Mouse (Mus musculus): ENCODE data around the gene Mms19. TPM values are rescaled to one million over a fixed set of nuclear protein-coding genes. Genes with fewer than 3 reads are reported as not detected.

Mms19 gene
- polyA plus RNA-seq, 1 experiment: 6.0 TPM

GRCm38 (mm10) chr19:41985994-41986393 is 5.0 kb upstream of the Mms19 start:
- Histone ChIP-seq H3K27me3 (replicated peaks) (peaks cover 14% of the 10 kb centered on the region), H3K36me3 (replicated peaks; ENCODE audit: low read length) (peaks cover 29% of the 10 kb centered on the region), H3K9me3 (no peaks in the 10 kb centered on the region), H3K4me1 (peaks cover 63% of the 10 kb centered on the region), H3K4me3 (replicated peaks) (no peak overlapping the region)
- TF ChIP-seq FLI1 (IDR thresholded peaks at IDR 0.05; ENCODE audit: low read length) (no peak), GATA1 (IDR thresholded peaks at IDR 0.05; ENCODE audit: borderline replicate concordance, low read length) (no peak)

DNA sequence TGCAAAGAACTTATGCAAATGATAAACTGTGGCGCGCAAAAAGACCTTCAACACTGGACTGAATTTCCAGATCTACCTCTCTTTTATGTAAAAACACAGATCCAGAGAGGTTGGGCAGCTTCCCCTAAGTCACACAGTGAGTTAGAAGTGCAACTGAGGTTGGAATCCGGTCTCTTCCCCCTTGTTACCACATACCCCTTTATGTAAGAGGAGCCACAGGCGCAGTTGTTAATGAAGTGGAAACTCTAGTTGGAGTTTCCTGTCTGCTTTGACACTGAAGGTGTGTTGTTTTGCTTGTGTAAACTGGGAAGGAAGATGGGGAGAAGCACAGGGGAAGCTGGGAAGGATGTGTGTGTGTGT is 1.8 kb upstream of the Mms19 start:
- H3K27me3 ChIP-seq (replicated peaks): peaks cover 14% of the 10 kb centered on the region
- H3K9me3 ChIP-seq: no peaks in the 10 kb centered on the region
- H3K4me3 ChIP-seq (replicated peaks): peak overlapping the region; percentile 92
- TF ChIP-seq GATA1 (IDR thresholded peaks at IDR 0.05; ENCODE audit: borderline replicate concordance, low read length) (no peak), FLI1 (IDR thresholded peaks at IDR 0.05; ENCODE audit: low read length) (no peak)
- H3K36me3 ChIP-seq (replicated peaks; ENCODE audit: low read length): peaks cover 27% of the 10 kb centered on the region
- H3K4me1 ChIP-seq: peaks cover 50% of the 10 kb centered on the region

GRCm38 (mm10) chr19:41981931-41982790 is 1.2 kb upstream of the Mms19 start:
- no peak for TF ChIP-seq FLI1 (IDR thresholded peaks at IDR 0.05; ENCODE audit: low read length)
- TF ChIP-seq GATA1 (IDR thresholded peaks at IDR 0.05; ENCODE audit: borderline replicate concordance, low read length): no peak
- H3K27me3 ChIP-seq (replicated peaks): peaks cover 14% of the 10 kb centered on the region
- H3K9me3 ChIP-seq: no peaks in the 10 kb centered on the region
- peaks cover 27% of the 10 kb centered on the region for H3K36me3 ChIP-seq (replicated peaks; ENCODE audit: low read length)
- peak overlapping the region; percentile 92 for H3K4me3 ChIP-seq (replicated peaks)
- H3K4me1 ChIP-seq: peaks cover 50% of the 10 kb centered on the region

- peaks cover 28% of the 10 kb centered on the region for H3K36me3 ChIP-seq (replicated peaks; ENCODE audit: low read length)
- H3K4me1 ChIP-seq: peaks cover 52% of the 10 kb centered on the region
- H3K27me3 ChIP-seq (replicated peaks): peaks cover 14% of the 10 kb centered on the region
- TF ChIP-seq FLI1 (IDR thresholded peaks at IDR 0.05; ENCODE audit: low read length): no peak
- TF ChIP-seq GATA1 (IDR thresholded peaks at IDR 0.05; ENCODE audit: borderline replicate concordance, low read length): no peak
- no peaks in the 10 kb centered on the region for H3K9me3 ChIP-seq
- H3K4me3 ChIP-seq (replicated peaks): peak within 1 kb of the TSS; percentile 92
Measured at GRCm38 (mm10) chr19:41981595-41981927, 604 bp upstream of the Mms19 start, which contains the start of gene Ubtd1. TSS of gene Ubtd1 (plus strand) at chr19:41981763.

DNA sequence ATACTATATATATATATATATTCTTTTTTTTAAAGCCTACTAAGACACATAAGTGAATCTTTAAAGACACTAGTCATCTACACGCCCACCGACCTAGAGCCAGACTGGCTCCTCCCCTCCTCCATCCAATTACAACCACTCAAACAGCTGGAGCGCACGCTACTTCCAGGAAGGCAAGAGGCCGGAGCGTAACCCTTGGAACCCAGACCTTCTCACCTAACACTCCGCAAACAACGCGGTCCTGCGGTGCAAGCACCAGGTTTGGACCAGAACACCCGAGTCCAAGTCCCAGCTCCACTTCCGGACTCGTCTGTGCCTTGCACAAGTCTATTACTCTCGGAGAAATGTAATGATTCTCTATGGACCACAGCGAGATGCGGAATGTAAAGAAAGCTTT is 537 bp downstream of the Mms19 start:
- Histone ChIP-seq H3K9me3 (no peaks in the 10 kb centered on the region), H3K4me1 (peaks cover 56% of the 10 kb centered on the region)
- TF ChIP-seq FLI1 (IDR thresholded peaks at IDR 0.05; ENCODE audit: low read length) (no peak), GATA1 (IDR thresholded peaks at IDR 0.05; ENCODE audit: borderline replicate concordance, low read length) (no peak)

DNA sequence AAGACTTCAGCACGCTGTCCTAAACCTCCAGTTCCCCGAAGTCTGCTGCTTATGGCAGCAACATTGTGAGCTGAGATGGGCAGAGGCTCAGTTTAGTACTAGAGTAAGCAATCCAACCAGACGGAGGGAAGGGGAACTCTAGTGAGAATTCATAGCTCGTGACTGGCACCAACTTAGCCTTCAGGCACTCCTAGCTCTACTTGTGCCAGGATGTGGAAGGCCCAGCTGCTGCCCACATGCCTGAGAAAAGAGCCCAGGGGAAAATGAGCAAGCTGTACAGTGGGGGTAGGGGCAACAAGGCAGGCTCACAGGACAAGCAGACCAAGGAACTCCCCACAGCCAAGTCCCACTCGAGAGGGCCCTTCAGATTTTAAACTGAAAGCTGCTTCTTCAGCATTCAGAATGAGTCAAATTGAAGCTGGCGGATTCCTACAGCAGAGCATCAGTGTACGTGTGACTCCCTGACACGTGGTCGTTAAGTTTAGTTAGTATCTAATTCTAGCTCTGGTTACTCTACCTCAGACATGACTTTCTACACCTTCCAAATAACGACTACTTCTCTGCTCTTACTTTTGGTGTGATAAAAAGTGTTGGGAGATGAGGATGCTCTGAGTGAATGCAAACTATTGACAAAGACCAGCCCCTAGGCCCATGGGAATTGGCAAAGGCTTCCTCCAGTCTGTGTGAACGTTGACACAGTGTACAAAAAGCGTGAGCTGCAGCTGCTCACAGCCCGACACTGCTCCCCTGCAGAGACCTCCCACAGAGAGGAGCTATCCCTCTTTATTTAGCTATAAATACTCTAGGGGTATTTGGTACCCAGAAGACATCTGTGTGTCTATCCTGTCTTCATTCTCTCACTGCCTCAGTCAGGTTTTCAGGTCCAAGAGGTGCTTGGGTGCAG is 6.8 kb downstream of the Mms19 start:
- H3K4me1 ChIP-seq: peaks cover 40% of the 10 kb centered on the region

More for the DNA sequence above, 537 bp downstream of the Mms19 start:
- peaks cover 14% of the 10 kb centered on the region for H3K27me3 ChIP-seq (replicated peaks)
- peaks cover 29% of the 10 kb centered on the region for H3K36me3 ChIP-seq (replicated peaks; ENCODE audit: low read length)
- H3K4me3 ChIP-seq (replicated peaks): peak overlapping the region; percentile 92

GRCm38 (mm10) chr19:41969618-41970017 is 11.3 kb downstream of the Mms19 start:
- peaks cover 71% of the 10 kb centered on the region for H3K36me3 ChIP-seq (replicated peaks; ENCODE audit: low read length)

More for the DNA sequence above, 6.8 kb downstream of the Mms19 start:
- no peak for TF ChIP-seq FLI1 (IDR thresholded peaks at IDR 0.05; ENCODE audit: low read length)
- no peak for TF ChIP-seq GATA1 (IDR thresholded peaks at IDR 0.05; ENCODE audit: borderline replicate concordance, low read length)
- no peaks in the 10 kb centered on the region for H3K27me3 ChIP-seq (replicated peaks)
- H3K9me3 ChIP-seq: no peaks in the 10 kb centered on the region
- no peak overlapping the region for H3K4me3 ChIP-seq (replicated peaks)
- peaks cover 54% of the 10 kb centered on the region for H3K36me3 ChIP-seq (replicated peaks; ENCODE audit: low read length)

GRCm38 (mm10) chr19:41953574-41953973 is 27.4 kb downstream of the Mms19 start:
- TF ChIP-seq FLI1 (IDR thresholded peaks at IDR 0.05; ENCODE audit: low read length): no peak
- TF ChIP-seq GATA1 (IDR thresholded peaks at IDR 0.05; ENCODE audit: borderline replicate concordance, low read length): no peak
- Histone ChIP-seq H3K4me1 (peaks cover 6% of the 10 kb centered on the region), H3K36me3 (replicated peaks; ENCODE audit: low read length) (peaks cover 98% of the 10 kb centered on the region), H3K27me3 (replicated peaks) (no peaks in the 10 kb centered on the region), H3K9me3 (no peaks in the 10 kb centered on the region), H3K4me3 (replicated peaks) (no peak overlapping the region)

More at GRCm38 (mm10) chr19:41969618-41970017, 11.3 kb downstream of the Mms19 start:
- no peak for TF ChIP-seq FLI1 (IDR thresholded peaks at IDR 0.05; ENCODE audit: low read length)
- no peak for TF ChIP-seq GATA1 (IDR thresholded peaks at IDR 0.05; ENCODE audit: borderline replicate concordance, low read length)
- Histone ChIP-seq H3K27me3 (replicated peaks) (no peaks in the 10 kb centered on the region), H3K9me3 (no peaks in the 10 kb centered on the region), H3K4me3 (replicated peaks) (no peak overlapping the region), H3K4me1 (peaks cover 11% of the 10 kb centered on the region)

DNA sequence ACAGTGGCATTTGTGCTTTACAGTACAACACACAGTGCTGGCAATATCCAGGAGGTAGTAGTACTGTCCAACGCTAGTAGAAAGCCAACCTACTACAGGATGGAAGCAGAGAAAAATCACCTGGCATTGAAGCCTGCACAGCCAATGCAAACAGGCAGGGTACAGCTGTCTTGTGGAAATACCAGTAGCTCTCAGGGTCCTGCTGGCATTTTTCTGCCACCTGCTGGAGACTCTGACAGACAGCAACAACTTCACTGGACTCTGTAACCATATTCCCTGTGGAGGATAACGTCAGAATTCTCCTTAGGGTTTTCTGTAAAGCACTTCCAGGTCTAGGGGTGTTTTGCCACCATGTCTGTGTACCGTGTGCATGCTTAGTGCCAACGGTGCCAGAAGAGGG is 28.7 kb downstream of the Mms19 start:
- Histone ChIP-seq H3K9me3 (no peaks in the 10 kb centered on the region), H3K36me3 (replicated peaks; ENCODE audit: low read length) (peaks cover 98% of the 10 kb centered on the region), H3K27me3 (replicated peaks) (no peaks in the 10 kb centered on the region), H3K4me3 (replicated peaks) (no peak overlapping the region), H3K4me1 (peaks cover 4% of the 10 kb centered on the region)
- TF ChIP-seq GATA1 (IDR thresholded peaks at IDR 0.05; ENCODE audit: borderline replicate concordance, low read length): no peak
- TF ChIP-seq FLI1 (IDR thresholded peaks at IDR 0.05; ENCODE audit: low read length): no peak
